Mouse (Mus musculus) lung, embryonic 16.5 days (tissue): Measurements from ENCODE around the gene Mmrn1. TPM values are rescaled to one million over a fixed set of nuclear protein-coding genes. Genes with fewer than 3 reads are reported as not detected.

Experiments used
- ATAC-seq: fragments of 200-750 bp; cut with Nextera tagmentation; 2 replicates; pipeline ENCODE4 v1.8.0; 2017; ENCODE audit warnings: low read depth, mild to moderate bottlenecking, moderate library complexity
- H3K27ac ChIP-seq: fragments of 300-500 bp; sonication (generic); 2 replicates; pipeline ENCODE4 v1.5.1; 2014; ENCODE audit warnings: mild to moderate bottlenecking, control low read depth, low read length
- H3K27me3 ChIP-seq: fragments of 300-500 bp; sonication (generic); 2 replicates; pipeline ENCODE4 v1.6.1; 2014; ENCODE audit warnings: low read depth, low read length, mixed read lengths; ENCODE audit not compliant: control insufficient read depth, insufficient read depth
- H3K36me3 ChIP-seq: fragments of 300-500 bp; sonication (generic); 2 replicates; pipeline ENCODE4 v1.6.1; 2014; ENCODE audit warnings: low read length; ENCODE audit not compliant: control insufficient read depth, insufficient read depth
- H3K4me1 ChIP-seq: fragments of 300-500 bp; sonication (generic); replicated peaks from 2 replicates; pipeline ENCODE4 v1.6.1; 2014; ENCODE audit warnings: low read length, mixed read lengths; ENCODE audit not compliant: control insufficient read depth, insufficient read depth
- H3K4me2 ChIP-seq: fragments of 300-500 bp; sonication (generic); 2 replicates; pipeline ENCODE4 v1.6.1; 2014; ENCODE audit warnings: low read depth, low read length, control low read depth
- H3K4me3 ChIP-seq: fragments of 300-500 bp; sonication (generic); 2 replicates; pipeline ENCODE4 v1.5.1; 2014; ENCODE audit warnings: mild to moderate bottlenecking, low read length, control low read depth
- H3K9ac ChIP-seq: fragments of 300-500 bp; sonication (generic); 2 replicates; pipeline ENCODE4 v1.6.1; 2014; ENCODE audit warnings: low read length, control low read depth
- H3K9me3 ChIP-seq: fragments of 300-500 bp; sonication (generic); 2 replicates; pipeline ENCODE4 v1.6.1; 2016; ENCODE audit warnings: low read length; ENCODE audit not compliant: control insufficient read depth
- WGBS: fragments of 180-500 bp; shearing (Covaris S2); extraction: QIAGEN DNeasy Blood & Tissue Kit; methylation state at CpG from one replicate; pipeline ENCODE4 v1.1.7; 2014; 5-methylcytosine and 5-hydroxymethylcytosine counted together
- polyA plus RNA-seq: library from polyadenylated mRNA; unstranded; fragments of >200 nt; fragmentation: Nextera tagmentation; extraction: Ambion mirVana; gene quantifications from 2 replicates; pipeline ENCODE4 v1.2.1, GENCODE M21; 2015

Gene Mmrn1
- polyA plus RNA-seq, 1 experiment from 2014 or later, result 19.0 TPM

DNA sequence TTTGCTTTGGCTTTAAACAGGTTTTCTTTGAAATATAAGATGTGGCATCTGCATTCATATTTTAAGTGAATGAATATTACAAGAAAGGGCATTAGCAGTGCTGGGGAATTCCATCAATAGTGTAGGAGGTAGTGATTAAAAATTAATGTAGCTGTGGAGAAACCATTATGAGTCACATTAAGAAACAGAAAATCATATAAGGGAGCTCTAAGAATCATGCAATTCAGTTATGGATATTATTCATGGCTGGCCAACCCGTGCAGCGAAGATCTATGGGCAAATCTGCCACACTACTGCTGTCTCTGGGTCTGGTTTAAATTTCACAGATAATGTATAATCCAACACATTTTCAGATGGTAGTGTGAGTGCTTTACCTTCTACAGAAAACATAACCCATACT is 36.5 kb downstream of the Mmrn1 start:
- no peak overlapping the region for H3K4me2 ChIP-seq
- WGBS, result 64% methylated on average over 2 of the region's 2 CpGs
- H3K27ac ChIP-seq, result no peak overlapping the region
- H3K4me3 ChIP-seq, result no peak overlapping the region
- H3K4me1 ChIP-seq, result no peaks in the 10 kb centered on the region
- no peaks in the 10 kb centered on the region for H3K27me3 ChIP-seq
- ATAC-seq, result no peak
- no peaks in the 10 kb centered on the region for H3K36me3 ChIP-seq
- no peak overlapping the region for H3K9ac ChIP-seq
- H3K9me3 ChIP-seq, result no peaks in the 10 kb centered on the region

DNA sequence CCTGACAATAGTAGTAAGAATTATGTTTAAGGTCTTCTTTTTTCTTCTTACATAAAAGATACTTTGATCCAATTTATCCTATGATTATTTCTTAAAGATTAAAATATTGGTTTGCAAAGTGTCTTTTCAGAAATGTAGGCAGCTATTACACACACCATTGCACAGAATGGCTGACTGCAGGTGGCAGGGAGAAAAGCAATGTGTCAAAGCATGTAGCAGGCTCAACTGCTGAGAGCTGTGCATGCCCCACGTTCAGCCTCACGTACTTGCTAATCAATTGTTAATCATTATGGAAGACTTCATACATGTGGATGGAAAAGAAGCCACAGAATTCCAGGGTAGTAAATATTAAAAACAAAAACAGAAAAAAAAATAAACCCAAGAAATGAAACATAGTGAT is 37.1 kb downstream of the Mmrn1 start:
- Histone ChIP-seq H3K4me3 (no peak overlapping the region), H3K9ac (no peak overlapping the region), H3K4me1 (no peaks in the 10 kb centered on the region), H3K4me2 (no peak overlapping the region), H3K36me3 (no peaks in the 10 kb centered on the region), H3K9me3 (no peaks in the 10 kb centered on the region), H3K27me3 (no peaks in the 10 kb centered on the region), H3K27ac (no peak overlapping the region)
- 42% methylated on average over 2 of the region's 2 CpGs for WGBS
- ATAC-seq, result no peak

DNA sequence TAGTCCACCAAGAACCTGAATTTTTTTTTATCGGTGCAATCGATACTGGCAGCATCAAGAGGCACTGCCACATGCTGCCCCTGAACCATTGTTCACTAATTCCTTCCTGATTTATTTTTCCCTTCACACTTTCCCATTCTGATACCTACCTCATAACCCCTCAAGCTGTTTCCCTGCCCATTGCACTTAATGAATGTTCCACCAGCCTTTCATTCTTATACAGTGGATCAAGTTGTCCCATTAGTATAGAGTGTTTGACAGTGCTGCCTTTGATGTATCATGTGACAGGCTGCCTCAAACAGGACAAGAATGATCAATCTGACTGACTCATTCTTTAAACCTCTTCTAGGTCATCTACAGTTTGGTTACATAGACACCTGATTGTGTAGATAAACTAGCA is 37.9 kb downstream of the Mmrn1 start:
- Histone ChIP-seq H3K36me3 (no peaks in the 10 kb centered on the region), H3K4me3 (no peak overlapping the region), H3K27ac (no peak overlapping the region), H3K9ac (no peak overlapping the region), H3K27me3 (no peaks in the 10 kb centered on the region), H3K4me1 (no peaks in the 10 kb centered on the region), H3K4me2 (no peak overlapping the region), H3K9me3 (no peaks in the 10 kb centered on the region)
- ATAC-seq, result no peak
- WGBS, result 37% methylated on average over 2 of the region's 2 CpGs

DNA sequence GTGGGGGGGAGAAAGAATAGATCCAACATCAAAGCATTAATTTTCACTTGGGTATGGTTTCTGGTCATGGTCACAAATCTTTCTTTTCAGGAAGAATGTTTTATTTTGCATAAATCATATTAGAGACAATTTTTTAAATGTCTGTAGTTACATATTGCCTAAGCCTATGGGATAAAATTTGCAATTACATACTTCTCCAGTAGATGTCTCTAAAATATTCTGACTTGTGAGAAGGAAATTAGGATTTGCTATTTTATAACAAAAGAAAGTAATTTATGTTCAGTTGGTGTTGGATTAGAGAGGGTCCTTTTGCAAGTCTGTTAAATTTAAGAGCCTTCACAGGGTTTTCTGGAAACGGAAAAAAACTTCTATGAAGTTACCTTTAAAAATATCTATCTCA is 39.0 kb downstream of the Mmrn1 start:
- no peak overlapping the region for H3K27ac ChIP-seq
- H3K9ac ChIP-seq, result no peak overlapping the region
- H3K4me1 ChIP-seq, result no peaks in the 10 kb centered on the region
- no peaks in the 10 kb centered on the region for H3K36me3 ChIP-seq
- ATAC-seq, result no peak
- H3K4me3 ChIP-seq, result no peak overlapping the region
- no peaks in the 10 kb centered on the region for H3K9me3 ChIP-seq
- WGBS, result 57% methylated on average over 1 of the region's 1 CpGs
- no peaks in the 10 kb centered on the region for H3K27me3 ChIP-seq
- H3K4me2 ChIP-seq, result no peak overlapping the region

DNA sequence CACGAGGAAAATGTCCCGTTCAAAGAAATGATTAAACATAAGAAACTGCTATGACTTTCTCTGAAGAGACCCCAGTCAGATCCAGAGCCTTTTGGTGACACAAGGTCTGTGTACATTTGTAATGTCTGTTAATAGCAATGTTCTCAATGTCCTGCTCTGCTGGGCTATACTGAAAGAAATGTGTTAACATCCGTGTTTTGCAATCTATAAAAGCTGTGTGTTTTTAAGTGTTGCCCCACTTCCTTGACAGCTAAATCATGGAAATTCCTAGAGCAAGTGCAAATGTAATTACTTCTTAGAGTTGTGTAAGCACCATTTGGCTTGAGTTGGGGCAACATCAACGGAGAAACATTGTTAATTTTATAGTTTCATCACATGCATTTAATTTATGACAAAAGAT is 42.2 kb downstream of the Mmrn1 start:
- ATAC-seq, result no peak
- Histone ChIP-seq H3K4me3 (no peak overlapping the region), H3K9me3 (no peaks in the 10 kb centered on the region), H3K4me1 (no peaks in the 10 kb centered on the region), H3K9ac (no peak overlapping the region), H3K36me3 (no peaks in the 10 kb centered on the region), H3K27ac (no peak overlapping the region), H3K27me3 (no peaks in the 10 kb centered on the region), H3K4me2 (no peak overlapping the region)
- 64% methylated on average over 4 of the region's 4 CpGs for WGBS

DNA sequence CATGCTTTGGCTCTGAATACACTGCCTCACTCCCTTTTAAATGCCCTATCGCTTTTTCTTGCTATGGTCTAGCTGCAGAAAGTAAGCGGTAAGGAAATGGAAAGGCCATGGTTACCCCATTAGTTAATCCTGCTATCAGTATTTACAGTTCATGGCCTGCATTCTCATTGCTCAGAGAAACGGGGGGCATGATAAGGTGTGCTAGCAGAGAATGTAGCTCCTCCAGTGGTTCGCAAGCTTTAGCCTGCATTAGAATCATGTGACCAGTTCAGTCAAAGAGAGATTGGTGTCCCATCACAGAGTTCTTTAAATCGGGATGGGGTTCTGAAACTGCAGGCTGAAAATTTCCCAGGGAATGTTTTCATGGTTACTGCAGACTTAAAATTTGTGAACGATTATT is 44.6 kb downstream of the Mmrn1 start:
- no peak overlapping the region for H3K4me3 ChIP-seq
- H3K4me1 ChIP-seq, result no peaks in the 10 kb centered on the region
- H3K9me3 ChIP-seq, result no peaks in the 10 kb centered on the region
- no peak for ATAC-seq
- no peak overlapping the region for H3K27ac ChIP-seq
- WGBS, result 64% methylated on average over 6 of the region's 6 CpGs
- H3K4me2 ChIP-seq, result no peak overlapping the region
- H3K27me3 ChIP-seq, result no peaks in the 10 kb centered on the region
- no peaks in the 10 kb centered on the region for H3K36me3 ChIP-seq
- no peak overlapping the region for H3K9ac ChIP-seq

DNA sequence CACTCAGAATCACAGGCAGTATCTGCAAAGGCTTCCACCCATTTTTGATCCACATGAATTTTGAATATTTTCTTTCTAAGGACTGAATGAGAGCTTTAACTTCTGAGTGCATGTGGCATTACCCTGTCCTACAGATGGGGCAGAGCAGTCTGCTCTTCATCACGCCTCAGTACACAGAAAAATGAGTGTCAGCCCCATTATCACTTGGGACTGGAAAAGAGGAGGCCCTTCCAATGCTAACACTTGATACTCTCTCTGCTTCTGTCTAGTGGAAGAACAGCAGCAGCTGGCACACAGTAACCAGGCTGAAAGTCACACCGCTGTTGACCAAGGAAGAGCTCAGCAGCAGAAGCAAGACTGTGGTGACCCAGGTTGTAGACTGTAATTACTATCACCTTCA is 46.0 kb downstream of the Mmrn1 start:
- Histone ChIP-seq H3K9ac (no peak overlapping the region), H3K4me1 (no peaks in the 10 kb centered on the region), H3K4me3 (no peak overlapping the region), H3K27ac (no peak overlapping the region), H3K9me3 (no peaks in the 10 kb centered on the region), H3K4me2 (no peak overlapping the region), H3K36me3 (no peaks in the 10 kb centered on the region), H3K27me3 (no peaks in the 10 kb centered on the region)
- 70% methylated on average over 2 of the region's 2 CpGs for WGBS
- no peak for ATAC-seq

DNA sequence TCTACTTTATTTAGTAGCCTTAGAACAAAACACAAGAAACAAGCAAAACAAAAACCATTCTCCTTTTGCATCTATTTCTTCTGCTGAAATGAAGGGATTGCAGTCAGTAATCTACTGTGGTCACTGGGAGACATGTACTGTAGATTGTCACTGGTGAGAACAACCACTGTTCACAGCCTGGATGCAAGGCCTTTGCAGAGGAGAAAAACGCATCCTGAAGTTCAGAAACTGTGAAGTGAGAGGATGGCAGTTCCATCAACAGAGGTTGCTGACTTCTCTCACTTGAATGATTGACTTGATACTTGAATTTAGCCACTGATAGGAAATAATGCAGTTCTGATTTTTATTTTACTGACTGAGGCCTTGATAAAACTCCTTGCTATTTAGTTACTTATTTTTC is 53.8 kb downstream of the Mmrn1 start:
- Histone ChIP-seq H3K27ac (no peak overlapping the region), H3K4me3 (no peak overlapping the region), H3K9me3 (no peaks in the 10 kb centered on the region), H3K4me1 (no peaks in the 10 kb centered on the region), H3K9ac (no peak overlapping the region), H3K4me2 (no peak overlapping the region), H3K27me3 (no peaks in the 10 kb centered on the region), H3K36me3 (no peaks in the 10 kb centered on the region)
- 64% methylated on average over 1 of the region's 1 CpGs for WGBS
- ATAC-seq, result no peak

DNA sequence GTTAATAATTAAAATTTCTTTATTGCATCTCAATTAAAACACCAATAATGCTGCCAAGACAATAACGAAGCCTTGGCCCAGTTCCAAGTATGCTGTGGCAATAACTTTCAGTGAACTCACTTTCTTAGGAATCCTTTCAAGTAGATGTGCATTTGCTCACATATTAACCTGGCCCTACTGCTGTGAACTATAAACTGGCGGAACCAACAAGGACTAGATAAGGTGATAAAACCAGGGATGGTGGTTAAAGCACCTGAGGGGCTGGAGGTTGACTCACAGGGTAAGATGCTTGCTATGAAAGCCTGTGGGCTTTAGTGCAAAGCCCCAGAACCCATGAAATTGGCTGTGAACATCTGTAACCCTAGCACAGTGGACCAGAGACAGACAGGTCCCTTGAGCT is 54.3 kb downstream of the Mmrn1 start:
- Histone ChIP-seq H3K4me1 (no peaks in the 10 kb centered on the region), H3K9ac (no peak overlapping the region), H3K4me2 (no peak overlapping the region), H3K27ac (no peak overlapping the region), H3K9me3 (no peaks in the 10 kb centered on the region), H3K27me3 (no peaks in the 10 kb centered on the region), H3K36me3 (no peaks in the 10 kb centered on the region), H3K4me3 (no peak overlapping the region)
- no peak for ATAC-seq
- WGBS, result 59% methylated on average over 2 of the region's 2 CpGs

DNA sequence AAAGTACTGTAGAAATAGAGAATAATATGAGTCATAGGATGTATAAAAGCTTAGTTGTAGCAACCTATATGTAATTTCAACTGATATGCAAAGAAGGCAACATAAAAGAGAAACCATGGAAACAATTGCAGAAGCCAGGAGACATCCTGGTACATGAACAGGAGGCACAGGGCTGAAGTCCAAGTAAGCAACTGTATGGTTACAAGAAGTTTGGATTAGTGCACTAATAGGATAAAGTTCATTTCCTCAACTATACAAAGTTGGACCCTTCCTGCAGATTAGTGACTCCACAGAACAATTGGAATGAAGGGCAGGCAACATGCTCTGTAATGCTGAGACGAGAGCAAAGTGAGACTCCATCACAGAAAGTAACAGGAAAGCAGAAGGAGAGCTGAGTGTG is 59.6 kb downstream of the Mmrn1 start:
- WGBS, result 72% methylated on average over 1 of the region's 1 CpGs
- H3K4me3 ChIP-seq, result no peak overlapping the region
- no peaks in the 10 kb centered on the region for H3K4me1 ChIP-seq
- ATAC-seq, result no peak
- H3K9me3 ChIP-seq, result no peaks in the 10 kb centered on the region
- no peak overlapping the region for H3K4me2 ChIP-seq
- H3K27ac ChIP-seq, result no peak overlapping the region
- H3K36me3 ChIP-seq, result no peaks in the 10 kb centered on the region
- no peak overlapping the region for H3K9ac ChIP-seq
- no peaks in the 10 kb centered on the region for H3K27me3 ChIP-seq
